Mouse (Mus musculus) megakaryocyte, embryonic 14.5 days (primary cell): Measurements from ENCODE around the gene 1110059E24Rik.

Source experiments
- FLI1 ChIP-seq: IDR thresholded peaks from 2 replicates; pipeline ENCODE4 v1.6.1; 2012; ENCODE audit warnings: low read length, inconsistent platforms, mixed read lengths
- GATA1 ChIP-seq: IDR thresholded peaks from 3 replicates; pipeline ENCODE4 v1.6.1; 2012; ENCODE audit warnings: mixed read lengths, low read length, inconsistent platforms, borderline replicate concordance

DNA sequence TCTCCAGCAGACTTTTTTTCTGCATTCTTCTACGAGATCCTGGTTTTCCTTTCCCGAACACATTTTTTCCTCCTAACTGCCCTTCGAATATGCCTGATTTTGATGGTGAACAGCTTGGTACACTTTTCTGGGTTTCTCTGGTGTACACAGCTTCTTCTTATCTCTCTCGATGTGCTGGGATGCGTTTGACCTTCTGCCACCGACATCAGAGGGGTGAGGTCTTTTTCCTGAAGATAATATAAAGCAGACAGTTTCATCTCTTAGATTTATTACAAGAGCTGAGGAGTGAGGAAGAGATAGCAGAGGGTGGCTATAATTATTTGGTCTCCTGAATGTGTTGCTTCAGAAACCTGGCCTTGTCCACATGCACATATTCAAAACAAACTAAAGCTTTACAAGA, 71.4 kb downstream of the 1110059E24Rik start:
- TF ChIP-seq GATA1 (no peak), FLI1 (no peak)
